Mouse (Mus musculus): Measurements from ENCODE around the gene Zfc3h1.

- TF ChIP-seq GATA1 (IDR thresholded peaks at IDR 0.05; ENCODE audit: low read length) = no peak
- no peak for TF ChIP-seq TAL1 (IDR thresholded peaks at IDR 0.05; ENCODE audit: low read length)
These were observed 29.3 kb downstream of the Zfc3h1 start for GRCm38 (mm10) chr10:115414056-115414455.

Measured in erythroblast, embryonic 14.5 days (primary cell).